Mouse (Mus musculus) spleen, adult 2 months (tissue): Measurements from ENCODE around the gene Gpx2. TPM values are rescaled to one million over a fixed set of nuclear protein-coding genes. Genes with fewer than 3 reads are reported as not detected.

Source experiments
- DNase-seq, 2 experiments: peaks; one replicate each; pipeline versions ENCODE4 v3.0.0 to v3.0.0-alpha.2; 2012 to 2021; ENCODE audit warnings: low spot score in 2 of 2, low read depth in 1 of 2
- H3K27ac ChIP-seq: fragments of 200-500 bp; 2 replicates; pipeline ENCODE4 v1.5.1; 2012; ENCODE audit warnings: low read length, inconsistent platforms; ENCODE audit not compliant: insufficient read depth
- H3K27me3 ChIP-seq: fragments of 200-500 bp; 2 replicates; pipeline ENCODE4 v1.6.1; 2012; ENCODE audit warnings: mild to moderate bottlenecking, moderate library complexity, low read length, inconsistent platforms; ENCODE audit not compliant: control insufficient read depth, insufficient read depth
- H3K36me3 ChIP-seq: fragments of 200-500 bp; 2 replicates; pipeline ENCODE4 v1.6.1; 2012; ENCODE audit warnings: mild to moderate bottlenecking, low read length, inconsistent platforms; ENCODE audit not compliant: control insufficient read depth, insufficient read depth
- H3K4me1 ChIP-seq: fragments of 200-500 bp; 2 replicates; pipeline ENCODE4 v1.6.1; 2011; ENCODE audit warnings: inconsistent platforms; ENCODE audit not compliant: control insufficient read depth, insufficient read depth, insufficient read length
- H3K4me3 ChIP-seq: fragments of 200-500 bp; 2 replicates; pipeline ENCODE4 v1.5.1; 2011; ENCODE audit warnings: mild to moderate bottlenecking, inconsistent platforms; ENCODE audit not compliant: insufficient read depth, insufficient read length; ENCODE audit errors: extremely low read depth
- CTCF ChIP-seq: fragments of 200-500 bp; IDR thresholded peaks from 2 replicates; pipeline ENCODE4 v1.5.1; 2011; ENCODE audit warnings: mild to moderate bottlenecking, inconsistent platforms; ENCODE audit not compliant: insufficient read depth, insufficient read length, insufficient replicate concordance; ENCODE audit errors: extremely low read depth
- POLR2A ChIP-seq: fragments of 200-500 bp; IDR thresholded peaks from 2 replicates; pipeline ENCODE4 v1.6.1; 2011; ENCODE audit warnings: low read depth, low read length, inconsistent platforms
- WGBS: fragments of 180-500 bp; shearing (Covaris S2); methylation state at CpG from one replicate; pipeline ENCODE4 v1.1.7; 2018; 5-methylcytosine and 5-hydroxymethylcytosine counted together
- polyA plus RNA-seq: library from polyadenylated mRNA; depleted of rRNA; stranded (reverse); fragments of >200 nt; gene quantifications from 2 replicates; pipeline ENCODE4 v1.2.3, GENCODE M21; 2012

The Gpx2 gene
- polyA plus RNA-seq, 1 experiment: not detected

GRCm38 (mm10) chr12:76832704-76833103 is 37.4 kb upstream of the Gpx2 start:
- H3K36me3 ChIP-seq: no peaks in the 10 kb centered on the region
- TF ChIP-seq POLR2A (no peak), CTCF (peak; percentile 59; the same call in 1 of the 2 replicates)
- no peak overlapping the region for H3K27ac ChIP-seq
- H3K27me3 ChIP-seq: no peaks in the 10 kb centered on the region
- H3K4me3 ChIP-seq: no peak overlapping the region
- H3K4me1 ChIP-seq: no peaks in the 10 kb centered on the region
- peak in 1 of 2 experiments; percentile 22 for DNase-seq
- WGBS: 8% methylated on average over 3 of the region's 3 CpGs

DNA sequence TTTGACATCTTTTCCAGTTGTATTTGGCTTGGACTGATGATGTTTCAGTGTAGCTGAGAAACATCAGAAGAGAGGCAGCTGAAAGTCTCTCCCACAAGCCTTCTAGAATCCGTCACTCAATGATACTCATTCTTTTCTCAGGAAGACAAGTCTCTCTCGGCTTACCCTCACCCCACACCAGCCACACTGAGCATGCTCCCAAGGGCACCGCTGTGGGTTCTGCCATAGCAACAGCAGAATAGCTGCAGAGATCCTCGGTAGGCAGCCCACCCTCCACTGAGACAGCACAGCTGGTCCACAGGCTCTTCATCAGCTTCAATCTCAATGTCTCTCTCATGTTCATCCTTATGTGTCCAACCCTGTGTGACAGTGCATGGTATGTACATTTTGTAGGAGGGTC is 29.9 kb upstream of the Gpx2 start:
- Histone ChIP-seq H3K4me3 (no peak overlapping the region), H3K27ac (no peak overlapping the region), H3K27me3 (peaks cover 7% of the 10 kb centered on the region), H3K36me3 (no peaks in the 10 kb centered on the region), H3K4me1 (no peaks in the 10 kb centered on the region; the same call in 1 of the 2 replicates)
- DNase-seq: no peak
- TF ChIP-seq POLR2A (no peak), CTCF (no peak)
- WGBS: 74% methylated on average over 4 of the region's 4 CpGs

GRCm38 (mm10) chr12:76822651-76823041 is 27.3 kb upstream of the Gpx2 start, which contains the start of gene Rab15:
Gene Rab15 (minus strand): TSS chr12:76822908.
- Histone ChIP-seq H3K4me1 (no peaks in the 10 kb centered on the region; the same call in 1 of the 2 replicates), H3K4me3 (peak within 1 kb of the TSS; percentile 38; the same call in 1 of the 2 replicates), H3K27me3 (peaks cover 7% of the 10 kb centered on the region), H3K27ac (no peak within 1 kb of the TSS), H3K36me3 (no peaks in the 10 kb centered on the region)
- 9% methylated on average over 17 of the region's 17 CpGs for WGBS
- no peak for TF ChIP-seq CTCF
- no peak for TF ChIP-seq POLR2A
- no peak for DNase-seq

GRCm38 (mm10) chr12:76822002-76822650 is 26.8 kb upstream of the Gpx2 start:
- Histone ChIP-seq H3K27ac (no peak overlapping the region), H3K4me3 (peak overlapping the region; percentile 38; the same call in 1 of the 2 replicates), H3K36me3 (no peaks in the 10 kb centered on the region), H3K27me3 (peaks cover 7% of the 10 kb centered on the region), H3K4me1 (no peaks in the 10 kb centered on the region; the same call in 1 of the 2 replicates)
- 3% methylated on average over 55 of the region's 66 CpGs for WGBS
- TF ChIP-seq POLR2A (no peak), CTCF (no peak)
- no peak for DNase-seq

DNA sequence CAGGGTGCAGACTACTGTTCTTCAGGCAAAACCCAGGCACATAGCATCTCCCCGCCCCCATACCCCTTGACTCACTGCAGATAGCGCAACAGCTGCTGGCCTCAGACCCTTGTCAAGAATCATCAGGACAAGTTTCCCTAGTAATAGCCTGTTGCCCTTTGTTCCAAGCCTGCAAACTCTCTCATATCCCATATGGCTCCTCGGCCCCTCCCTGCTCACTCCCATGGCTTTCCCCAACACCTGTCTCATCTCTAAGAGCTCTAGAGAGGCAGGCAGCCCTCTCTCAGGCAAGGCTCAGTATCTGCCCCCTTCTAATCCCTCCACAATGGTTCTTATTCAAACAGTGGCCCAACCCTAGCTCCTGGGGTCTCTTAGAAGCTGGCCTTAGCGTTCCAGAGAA is 25.3 kb upstream of the Gpx2 start:
- Histone ChIP-seq H3K4me3 (no peak overlapping the region), H3K27me3 (peaks cover 7% of the 10 kb centered on the region), H3K36me3 (no peaks in the 10 kb centered on the region), H3K4me1 (no peaks in the 10 kb centered on the region; the same call in 1 of the 2 replicates), H3K27ac (no peak overlapping the region)
- 83% methylated on average over 4 of the region's 4 CpGs for WGBS
- no peak for TF ChIP-seq POLR2A
- TF ChIP-seq CTCF: no peak
- no peak for DNase-seq

DNA sequence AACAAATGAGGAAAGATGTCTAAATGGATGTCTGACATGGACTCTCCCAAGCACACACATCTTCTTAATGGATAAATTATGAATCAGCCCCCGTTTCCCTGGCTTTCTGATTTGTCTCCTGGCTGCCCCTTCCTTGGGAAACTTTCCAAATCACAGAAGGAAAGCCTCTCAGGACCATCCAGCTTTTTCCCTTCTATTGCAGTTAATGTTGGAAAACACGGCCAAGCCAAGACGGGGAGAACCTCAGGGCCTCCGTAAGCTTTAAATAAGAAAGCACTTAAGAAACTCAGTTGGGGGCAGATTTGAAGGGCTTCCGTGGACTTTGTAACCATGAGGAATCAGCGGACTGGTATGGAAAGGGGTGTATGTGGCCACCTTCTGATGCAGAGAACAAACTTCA is 24.5 kb upstream of the Gpx2 start:
- Histone ChIP-seq H3K36me3 (no peaks in the 10 kb centered on the region), H3K27ac (no peak overlapping the region), H3K27me3 (peaks cover 7% of the 10 kb centered on the region), H3K4me3 (no peak overlapping the region), H3K4me1 (no peaks in the 10 kb centered on the region; the same call in 1 of the 2 replicates)
- no peak for DNase-seq
- no peak for TF ChIP-seq POLR2A
- TF ChIP-seq CTCF: no peak
- 85% methylated on average over 6 of the region's 6 CpGs for WGBS

DNA sequence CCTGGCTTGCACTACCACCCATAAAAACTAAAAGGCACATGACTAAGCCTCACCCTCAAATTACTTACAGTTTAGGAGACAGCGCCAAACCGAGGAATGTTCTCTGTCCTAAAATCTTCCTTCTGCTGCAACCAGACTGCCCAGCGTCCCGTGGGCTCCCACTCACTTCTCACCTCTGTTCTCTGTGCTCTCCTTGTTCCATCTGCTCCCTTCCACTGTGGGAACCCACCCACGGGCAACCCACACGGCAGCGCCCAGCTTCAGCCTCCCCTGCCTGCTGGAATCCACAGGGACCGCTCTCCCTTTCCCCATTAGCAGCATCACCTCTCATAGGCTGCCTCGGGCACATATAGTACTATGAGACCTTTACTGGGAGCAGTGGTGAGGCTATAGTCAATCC is 23.6 kb upstream of the Gpx2 start:
- H3K4me1 ChIP-seq: no peaks in the 10 kb centered on the region; the same call in 1 of the 2 replicates
- WGBS: 92% methylated on average over 9 of the region's 9 CpGs
- no peaks in the 10 kb centered on the region for H3K36me3 ChIP-seq
- TF ChIP-seq CTCF (no peak), POLR2A (no peak)
- H3K4me3 ChIP-seq: no peak overlapping the region
- no peak overlapping the region for H3K27ac ChIP-seq
- no peak for DNase-seq
- peaks cover 7% of the 10 kb centered on the region for H3K27me3 ChIP-seq
